Mouse (Mus musculus): ENCODE data around the gene Ciita. TPM values are rescaled to one million over a fixed set of nuclear protein-coding genes. Genes with fewer than 3 reads are reported as not detected.
A peak's percentile ranks its signal among the peaks of the same experiment; 100 is the strongest.

Gene Ciita
- total and polyA plus RNA-seq, 3 experiments = 39.1 to 69.6 (median 39.8) TPM

DNA sequence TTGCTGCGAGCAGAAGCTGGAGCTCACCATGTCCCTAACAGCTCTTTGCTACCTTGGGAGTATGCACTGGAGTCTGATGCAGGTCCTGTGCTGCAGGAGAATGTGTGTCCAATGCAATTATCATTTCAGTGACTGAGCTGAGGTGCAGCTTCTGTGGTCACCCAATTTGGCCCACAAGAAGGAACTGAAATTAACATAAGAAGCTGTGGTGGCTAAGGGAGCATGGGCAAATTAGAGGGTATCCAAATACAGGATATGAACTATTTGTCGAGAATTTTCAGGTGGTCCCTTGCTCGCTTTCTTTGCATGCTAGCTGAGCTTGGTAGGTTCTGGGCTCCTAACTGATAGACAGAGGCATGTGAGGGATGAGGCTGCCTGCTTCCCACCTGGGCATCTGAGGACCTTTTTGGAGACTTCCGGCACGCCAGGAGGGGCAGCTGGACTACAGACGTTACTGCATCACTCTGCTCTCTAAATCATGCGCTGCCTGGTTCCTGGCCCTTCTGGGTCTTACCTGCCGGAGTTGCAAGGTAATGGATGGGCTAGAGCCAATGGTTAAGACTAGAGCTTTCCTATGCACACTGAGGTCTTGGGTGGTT, 8.1 kb downstream of the Ciita start:
- in situ Hi-C loops (cut with MboI; ENCODE audit: low pct_ligation_motif_present, low pct_unique_long_range_greater_than_20kb, low sequenced_read_pairs) = no loop called here
- H3K27me3 ChIP-seq (replicated peaks) = no peaks in the 10 kb centered on the region
- peak overlapping the region; percentile 94 for H3K4me2 ChIP-seq (ENCODE audit: insufficient read depth, low read depth, poor library complexity, severe bottlenecking)
- peak overlapping the region; percentile 59 to 81 (median 70) for H3K4me3 ChIP-seq (replicated peaks in 1 of 3; ENCODE audit: low read depth in 2 of 3, low read length in 2 of 3, poor library complexity in 1 of 3)
- H3K36me3 ChIP-seq (replicated peaks in 1 of 2; ENCODE audit: control insufficient read depth in 1 of 2, insufficient read depth in 1 of 2, low read length in 1 of 2) = peaks cover 0 to 21% of the 10 kb centered on the region in 2 experiments
- peak overlapping the region; percentile 78 for H3K27ac ChIP-seq (ENCODE audit: insufficient read depth, low read depth)
- peaks cover 9% of the 10 kb centered on the region for H3K79me2 ChIP-seq (replicated peaks; ENCODE audit: control insufficient read depth, extremely low read depth, insufficient read depth, poor library complexity, severe bottlenecking)
- H3K4me1 ChIP-seq (ENCODE audit: control insufficient read depth in 1 of 2, insufficient read depth in 2 of 2) = peaks cover 14 to 35% of the 10 kb centered on the region in 2 experiments
- dilution Hi-C loops (cut with MboI; ENCODE audit: extremely low pct_ligation_motif_present, extremely low pct_unique_long_range_greater_than_20kb, low sequenced_read_pairs) = no loop called here
- H3K9me3 ChIP-seq (replicated peaks; ENCODE audit: low read length) = no peaks in the 10 kb centered on the region
- H3K9ac ChIP-seq (ENCODE audit: insufficient read depth, low read depth) = peak overlapping the region; percentile 39
- TF ChIP-seq USF1 (IDR thresholded peaks at IDR 0.05; ENCODE audit: low read depth, low read length) = no peak
- TF ChIP-seq KAT2A (IDR thresholded peaks at IDR 0.05; ENCODE audit: insufficient replicate concordance, low read length) = no peak
- TF ChIP-seq ZMIZ1 (IDR thresholded peaks at IDR 0.05; ENCODE audit: low read depth, low read length) = no peak; the same call in 1 of the 2 replicates
- TF ChIP-seq MAX (IDR thresholded peaks at IDR 0.05; ENCODE audit: low read length) = peak; percentile 72
- TF ChIP-seq MXI1 (IDR thresholded peaks at IDR 0.05; ENCODE audit: low read depth, low read length) = peak; percentile 55; the same call in 1 of the 2 replicates
- peak; percentile 36; the same call in 1 of the 2 replicates for TF ChIP-seq HCFC1 (IDR thresholded peaks at IDR 0.05; ENCODE audit: low read depth, low read length)
- TF ChIP-seq NELFE (IDR thresholded peaks at IDR 0.05; ENCODE audit: low read depth, low read length) = peak; percentile 55; the same call in 1 of the 2 replicates
- TF ChIP-seq PAX5 (IDR thresholded peaks at IDR 0.05; ENCODE audit: low read length) = no peak
- 0 out of 2 replicates have a peak, but pooled peaks have one; percentile 11 for TF ChIP-seq CHD1 (IDR thresholded peaks at IDR 0.05; ENCODE audit: low read depth, low read length)
- no peak; the same call in 1 of the 2 replicates for TF ChIP-seq RAD21 (IDR thresholded peaks at IDR 0.05; ENCODE audit: low read depth, low read length)
- TF ChIP-seq ZC3H11A (IDR thresholded peaks at IDR 0.05; ENCODE audit: low read depth, low read length) = no peak
- no peak for TF ChIP-seq UBTF (IDR thresholded peaks at IDR 0.05; ENCODE audit: low read depth, low read length)
- 0 out of 2 replicates have a peak, but pooled peaks have one; percentile 20 for TF ChIP-seq NRF1 (IDR thresholded peaks at IDR 0.05; ENCODE audit: low read depth, low read length)
- no peak for TF ChIP-seq CTCF (conservative IDR thresholded peaks at IDR 0.05 in 1 of 2, IDR thresholded peaks at IDR 0.05 in 1 of 2; ENCODE audit: low read depth in 2 of 2, low read length in 2 of 2)
- peak; percentile 82 for TF ChIP-seq MEF2A (IDR thresholded peaks at IDR 0.05; ENCODE audit: borderline replicate concordance, low read depth, low read length)
- TF ChIP-seq ZKSCAN1 (IDR thresholded peaks at IDR 0.05; ENCODE audit: borderline replicate concordance, low read depth, low read length) = no peak
- peak; percentile 89 for TF ChIP-seq TCF12 (IDR thresholded peaks at IDR 0.05; ENCODE audit: low read depth, low read length)
- peak; percentile 37; the same call in 1 of the 2 replicates for TF ChIP-seq SMC3 (IDR thresholded peaks at IDR 0.05; ENCODE audit: low read depth, low read length)
- peak; percentile 43 for TF ChIP-seq MAZ (IDR thresholded peaks at IDR 0.05; ENCODE audit: low read depth, low read length)
- no peak; the same call in none of the 2 replicates for TF ChIP-seq RCOR1 (conservative IDR thresholded peaks at IDR 0.05; ENCODE audit: low read depth, low read length)
- peak; percentile 58; the same call in 1 of the 2 replicates for TF ChIP-seq POLR2A (IDR thresholded peaks at IDR 0.05; ENCODE audit: low read depth, low read length)
- TF ChIP-seq BHLHE40 (IDR thresholded peaks at IDR 0.05; ENCODE audit: low read depth, low read length) = peak; percentile 91
- peak; percentile 39; the same call in 1 of the 2 replicates for TF ChIP-seq JUND (conservative IDR thresholded peaks at IDR 0.05; ENCODE audit: low read depth, low read length)
- TF ChIP-seq CHD2 (IDR thresholded peaks at IDR 0.05; ENCODE audit: low read length) = peak; percentile 63
- peak; percentile 97 for TF ChIP-seq IRF4 (IDR thresholded peaks at IDR 0.05; ENCODE audit: low read depth, low read length)
- TF ChIP-seq EP300 (IDR thresholded peaks at IDR 0.05; ENCODE audit: low read length) = peak; percentile 98
- no peak; the same call in 1 of the 2 replicates for TF ChIP-seq ZNF384 (IDR thresholded peaks at IDR 0.05; ENCODE audit: low read depth, low read length)
- TF ChIP-seq USF2 (conservative IDR thresholded peaks at IDR 0.05; ENCODE audit: low read depth, low read length) = no peak; the same call in 1 of the 2 replicates
- TF ChIP-seq MAFK (IDR thresholded peaks at IDR 0.05; ENCODE audit: insufficient replicate concordance, low read length) = peak; percentile 89
- TF ChIP-seq GABPA (IDR thresholded peaks at IDR 0.05; ENCODE audit: insufficient replicate concordance, low read depth, low read length) = no peak
- TF ChIP-seq POLR2AphosphoS2 (IDR thresholded peaks at IDR 0.05; ENCODE audit: low read depth, low read length) = no peak; the same call in 1 of the 2 replicates
- peak; percentile 64; the same call in 1 of the 2 replicates for TF ChIP-seq ELF1 (IDR thresholded peaks at IDR 0.05; ENCODE audit: low read depth, low read length)
- no peak for TF ChIP-seq E2F4 (IDR thresholded peaks at IDR 0.05; ENCODE audit: insufficient replicate concordance, low read depth, low read length)
- TF ChIP-seq MYC (IDR thresholded peaks at IDR 0.05; ENCODE audit: low read depth, low read length) = peak; percentile 84; the same call in 1 of the 2 replicates
- peak; percentile 85 for TF ChIP-seq SIN3A (IDR thresholded peaks at IDR 0.05; ENCODE audit: low read length)
- TF ChIP-seq TBP (conservative IDR thresholded peaks at IDR 0.05; ENCODE audit: low read depth, low read length) = peak; percentile 88
- TF ChIP-seq ETS1 (conservative IDR thresholded peaks at IDR 0.05; ENCODE audit: low read depth, low read length) = peak; percentile 92
- peak; percentile 64; the same call in 1 of the 2 replicates for TF ChIP-seq JUN (IDR thresholded peaks at IDR 0.05; ENCODE audit: insufficient read depth, low read depth, low read length)
- DNase-seq (ENCODE audit: extremely low read depth) = peak; percentile 96

Measured in CH12.LX (cell line).